Mouse (Mus musculus) liver, embryonic 14.5 days (tissue): ENCODE data around the gene Krtap9-3.

Experiments used
- CTCF ChIP-seq: IDR thresholded peaks from 2 replicates; pipeline ENCODE4 v1.5.1; 2016; ENCODE audit warnings: antibody characterized with exemption, low read depth, control low read depth
- EP300 ChIP-seq: IDR thresholded peaks from 2 replicates; pipeline ENCODE4 v1.6.1; 2016; ENCODE audit warnings: antibody characterized with exemption, low read depth

DNA sequence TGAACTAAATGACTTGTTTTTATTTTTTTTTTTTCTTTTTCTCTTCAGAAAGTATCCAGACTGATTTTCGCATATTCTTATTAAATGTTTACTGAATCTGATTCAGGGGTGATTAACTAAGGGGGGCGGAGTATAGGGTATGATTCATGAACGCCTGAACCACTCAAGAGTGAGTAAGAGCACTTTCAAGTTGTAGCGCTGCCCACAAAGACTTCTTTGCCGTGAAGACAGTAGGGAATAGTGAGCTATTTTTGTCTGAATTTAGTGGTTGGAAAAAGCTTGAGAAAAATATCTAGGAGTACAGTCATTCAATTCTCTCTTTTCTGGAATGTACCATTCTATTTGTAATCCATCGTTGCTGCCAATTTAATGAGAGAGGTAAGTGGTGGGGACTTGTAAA, 16.3 kb downstream of the Krtap9-3 start:
- no peak for TF ChIP-seq CTCF
- no peak for TF ChIP-seq EP300
